Mouse (Mus musculus): ENCODE data around the gene Atm.

Gene Atm

GRCm38 (mm10) chr9:53536558-53537320 is at the start of gene Atm, which contains the start of gene Npat:
Gene Atm, minus strand, starts transcription at chr9:53536740.
Gene Npat, plus strand, starts transcription at chr9:53537047.
- DNase-seq (ENCODE audit: low spot score), result peak; percentile 99

- no peak for DNase-seq (ENCODE audit: low spot score)
These were observed 45.3 kb upstream of the Atm start for GRCm38 (mm10) chr9:53581870-53582269.

DNA sequence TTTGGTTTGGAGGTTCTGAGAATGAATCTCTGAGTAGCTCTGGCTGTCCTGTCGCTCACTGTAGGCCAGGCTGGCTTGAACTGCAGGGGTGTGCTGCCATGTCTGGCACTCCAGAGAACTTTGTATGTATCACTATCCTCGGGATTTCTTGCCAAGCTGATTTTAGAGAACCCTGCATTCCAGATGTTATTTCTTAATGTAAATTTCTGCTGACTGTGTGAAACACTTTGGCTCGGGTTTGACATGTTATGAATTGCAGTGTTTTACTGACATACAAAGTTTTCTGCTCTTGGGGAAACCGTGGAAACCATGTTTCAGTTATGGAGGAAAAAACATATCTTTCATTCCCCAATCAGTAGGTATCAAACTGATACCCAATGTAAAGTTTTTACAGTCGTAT is 39.2 kb upstream of the Atm start:
- no peak for DNase-seq (ENCODE audit: low spot score)

DNA sequence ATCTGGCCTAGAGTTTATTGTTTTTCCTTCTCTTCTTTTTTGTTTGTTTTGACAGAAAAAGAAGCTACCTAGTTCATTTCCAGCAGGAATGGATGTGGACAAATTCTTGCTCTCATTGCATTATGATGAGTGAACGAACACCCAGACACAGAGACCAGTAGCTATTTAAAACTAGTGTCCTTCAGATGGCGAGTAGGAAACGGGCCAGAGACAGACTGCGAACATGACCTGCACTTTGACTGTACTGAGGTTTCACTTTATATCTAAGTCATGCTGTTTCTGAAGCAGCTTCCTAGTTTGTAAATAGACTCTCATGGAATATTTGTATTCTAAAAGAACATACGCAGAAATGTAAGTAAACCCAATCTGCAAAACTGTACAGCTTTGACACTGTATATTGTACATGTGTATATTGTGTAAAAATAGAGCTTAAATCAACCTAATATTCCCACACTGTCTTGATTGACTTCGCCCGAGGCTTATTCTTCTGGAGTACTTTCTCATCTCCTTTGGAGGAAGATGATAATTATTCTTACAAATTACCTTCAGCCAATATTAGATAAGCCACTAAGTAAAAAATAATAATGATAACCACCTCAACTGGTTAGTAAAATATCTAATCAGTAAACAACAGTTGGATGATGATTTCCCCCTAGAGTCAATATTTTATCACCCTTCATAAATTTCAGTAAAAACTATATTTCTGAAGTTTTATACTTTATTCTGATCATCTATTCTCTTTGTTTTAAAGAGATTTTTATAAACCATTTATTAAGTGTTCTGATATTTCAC is 36.2 kb upstream of the Atm start:
- DNase-seq (ENCODE audit: low spot score), result no peak

- DNase-seq (ENCODE audit: low spot score), result no peak
These were observed 34.1 kb upstream of the Atm start for GRCm38 (mm10) chr9:53570662-53571061.

DNA sequence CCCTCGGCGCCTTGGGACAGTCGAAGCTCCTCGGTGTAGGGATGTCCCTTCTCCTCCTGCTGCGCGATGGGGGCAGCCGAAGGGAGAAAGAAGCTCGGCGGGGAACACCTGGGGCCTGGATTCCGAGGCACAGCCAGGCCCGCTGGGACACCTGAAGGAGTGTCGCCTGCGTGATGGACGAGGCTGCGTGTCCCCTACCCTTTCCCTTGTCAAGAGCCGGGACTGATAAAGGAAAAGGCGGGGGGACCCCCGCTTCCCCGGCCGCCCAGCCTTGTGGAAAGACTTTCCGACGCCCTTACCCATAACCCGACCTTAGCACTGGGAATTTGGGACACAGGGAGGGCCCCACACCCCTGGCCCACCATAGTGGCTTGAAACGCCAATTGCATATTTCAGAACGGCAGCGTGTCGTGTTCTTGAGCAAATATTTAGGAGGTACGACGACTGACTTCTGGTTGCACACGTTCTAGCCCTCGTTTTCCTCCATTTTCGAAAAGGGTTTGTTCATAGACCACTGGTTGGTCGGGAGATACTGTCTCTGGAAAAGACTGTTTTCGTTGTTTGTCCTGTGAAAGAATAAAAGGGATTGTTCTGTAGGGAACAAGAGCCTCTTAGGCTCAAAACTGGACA is 911 bp upstream of the Atm start:
- DNase-seq (ENCODE audit: low spot score), result no peak

- DNase-seq (ENCODE audit: low spot score), result no peak
These were observed 872 bp downstream of the Atm start for GRCm38 (mm10) chr9:53535416-53536320.

GRCm38 (mm10) chr9:53517373-53518009 is 19.0 kb downstream of the Atm start:
- DNase-seq (ENCODE audit: low spot score), result no peak

DNA sequence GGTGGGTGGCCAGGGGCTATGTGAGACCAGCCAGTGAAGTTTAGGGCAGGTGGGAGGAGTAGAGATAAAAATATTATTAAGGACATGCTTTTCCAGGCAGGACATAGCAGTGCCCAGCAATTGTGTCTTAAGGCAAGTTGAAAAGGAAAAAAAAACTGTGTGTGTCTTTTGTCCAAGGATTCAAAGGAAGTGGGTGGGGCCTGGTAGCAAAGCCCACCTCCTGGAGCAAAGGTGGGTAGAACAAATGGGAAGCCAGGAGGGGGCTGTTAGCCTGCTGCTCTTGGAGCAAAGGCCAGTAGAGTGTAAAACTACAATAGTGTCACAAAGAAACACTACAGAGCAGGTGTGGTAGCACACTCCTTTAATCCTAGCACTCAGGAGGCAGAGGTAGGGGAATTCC is 22.4 kb downstream of the Atm start:
- no peak for DNase-seq (ENCODE audit: low spot score)

- no peak for DNase-seq (ENCODE audit: low spot score)
These were observed 28.5 kb downstream of the Atm start for GRCm38 (mm10) chr9:53508053-53508452.

DNA sequence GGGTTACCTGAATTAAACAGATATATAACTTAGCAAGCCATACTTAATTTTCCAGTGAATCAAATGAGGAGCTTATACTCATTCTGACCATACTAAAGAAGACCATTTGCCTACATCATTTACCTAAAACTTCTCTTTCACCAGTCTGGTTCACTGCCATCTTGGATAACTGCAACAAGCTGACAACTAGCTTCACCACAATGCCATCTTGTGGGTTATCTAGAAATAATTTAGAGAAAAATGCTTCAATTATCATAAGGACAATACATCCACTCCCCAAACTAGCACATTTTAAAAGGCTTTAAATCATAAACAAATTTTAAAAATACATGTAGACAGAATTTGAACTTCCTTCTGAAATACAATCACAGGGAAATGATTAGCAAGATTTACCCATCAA is 50.7 kb downstream of the Atm start:
- no peak for DNase-seq (ENCODE audit: low spot score)

- no peak for DNase-seq (ENCODE audit: low spot score)
These were observed 63.6 kb downstream of the Atm start for GRCm38 (mm10) chr9:53472806-53473518.

DNA sequence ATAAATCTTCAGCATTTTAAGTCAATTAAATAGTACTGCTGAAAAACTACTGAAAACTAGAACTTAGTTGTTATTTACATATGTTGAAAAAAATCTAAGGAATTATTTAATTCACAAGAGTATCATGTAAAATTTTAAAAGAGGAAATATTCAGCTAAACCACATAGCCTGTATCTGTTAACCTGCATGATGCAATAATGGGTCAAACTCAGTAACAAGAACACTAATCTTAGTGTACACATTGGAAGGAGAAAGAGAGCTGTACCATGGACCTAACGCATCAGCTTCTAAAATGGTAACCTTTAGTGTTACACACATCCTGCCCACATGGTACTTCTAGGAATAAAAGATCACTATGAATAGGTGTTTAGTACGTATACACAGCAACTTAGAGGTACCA is 84.5 kb downstream of the Atm start:
- DNase-seq (ENCODE audit: low spot score), result no peak

DNA sequence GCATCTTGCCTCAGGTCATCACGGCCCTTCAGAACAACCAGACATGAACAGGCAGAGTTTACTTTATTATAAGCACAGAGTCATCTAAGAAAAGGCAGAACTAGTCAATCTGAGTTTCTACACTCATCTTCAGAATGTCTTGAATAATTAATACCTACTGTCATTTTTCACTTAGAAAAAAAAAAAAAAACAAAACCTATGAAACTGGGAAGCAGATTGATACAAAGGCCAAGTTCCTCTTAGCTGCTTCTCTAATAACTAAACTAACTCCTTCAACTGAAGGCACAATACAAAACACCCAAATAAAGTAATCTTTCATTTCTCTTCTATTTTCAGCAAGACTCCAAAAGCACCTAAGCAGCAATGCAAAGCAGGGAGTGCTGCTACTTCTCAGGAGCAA is 85.9 kb downstream of the Atm start:
- no peak for DNase-seq (ENCODE audit: low spot score)

- no peak for DNase-seq (ENCODE audit: low spot score)
These were observed 100.5 kb downstream of the Atm start for GRCm38 (mm10) chr9:53435830-53436570.

- no peak for DNase-seq (ENCODE audit: low spot score)
These were observed 108.9 kb downstream of the Atm start for GRCm38 (mm10) chr9:53427638-53428037.

DNA sequence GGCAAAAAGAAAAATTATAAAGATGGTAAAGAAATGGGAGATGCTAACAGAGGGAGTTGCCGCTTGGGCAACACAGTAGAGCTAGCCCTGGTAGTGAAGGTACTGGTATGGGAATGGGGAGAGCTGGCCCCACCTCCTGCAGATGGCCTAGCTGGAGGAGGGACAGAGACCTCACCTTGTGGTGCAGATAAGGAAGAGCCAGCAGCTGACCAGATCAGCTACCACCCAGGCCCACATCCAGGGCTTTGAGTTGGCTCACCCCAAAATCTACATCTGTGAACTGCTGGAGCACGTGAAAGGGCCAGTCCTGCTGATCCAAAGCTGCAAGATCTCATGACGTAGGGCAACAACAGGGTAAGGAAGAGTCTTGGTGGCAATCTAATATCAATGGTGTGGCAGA is 109.8 kb downstream of the Atm start:
- DNase-seq (ENCODE audit: low spot score), result no peak

- no peak for DNase-seq (ENCODE audit: low spot score)
These were observed 114.2 kb downstream of the Atm start for GRCm38 (mm10) chr9:53422133-53422896.

DNA sequence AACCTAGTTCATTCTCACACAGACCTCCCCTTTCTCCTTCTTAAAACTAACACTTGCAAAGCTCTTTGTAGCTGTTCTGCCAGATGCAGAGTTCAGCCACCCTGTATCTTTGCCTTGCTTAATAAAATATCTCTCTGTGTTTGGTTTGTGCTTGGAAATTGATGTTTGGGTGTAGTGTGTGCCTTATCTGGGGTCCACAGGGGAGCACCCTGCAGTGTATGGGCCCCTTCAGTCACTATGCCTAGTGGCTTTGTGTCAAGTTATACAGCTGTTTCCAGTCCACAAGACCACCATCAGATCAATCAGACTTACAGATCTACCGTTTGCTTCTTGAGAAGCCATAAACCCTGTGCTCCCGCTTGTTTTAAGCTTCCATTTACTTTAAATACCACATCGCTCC is 127.1 kb downstream of the Atm start:
- DNase-seq (ENCODE audit: low spot score), result no peak
